Mouse (Mus musculus) kidney, adult 11 months (tissue): Measurements from ENCODE around the gene Pla1a.
"Not testable (repeated sequence)": the region's sequence is repeated elsewhere in the genome, so short reads cannot be mapped to it uniquely, and the experiment has no call there.

Experiments used
- DNase-seq: peaks from one replicate; pipeline ENCODE4 v3.0.0; 2022

Pla1a gene

GRCm38 (mm10) chr16:38432498-38433425 lies at the start of gene Pla1a:
TSS of gene Pla1a (minus strand) at chr16:38433145.
- DNase-seq: peak; percentile 39

- no peak for DNase-seq
Measured at GRCm38 (mm10) chr16:38481327-38481726, 48.4 kb upstream of the Pla1a start.

- no peak for DNase-seq
Measured at GRCm38 (mm10) chr16:38478296-38478695, 45.4 kb upstream of the Pla1a start.

GRCm38 (mm10) chr16:38477241-38477608 lies 44.3 kb upstream of the Pla1a start:
- DNase-seq: not testable (repeated sequence)

GRCm38 (mm10) chr16:38476312-38477240 lies 43.6 kb upstream of the Pla1a start:
- DNase-seq: peak; percentile 21

- DNase-seq: no peak
Measured at GRCm38 (mm10) chr16:38475681-38476311, 42.9 kb upstream of the Pla1a start.

- no peak for DNase-seq
Measured at GRCm38 (mm10) chr16:38474677-38475286, 41.8 kb upstream of the Pla1a start.

- no peak for DNase-seq
Measured at GRCm38 (mm10) chr16:38473661-38474060, 40.7 kb upstream of the Pla1a start.

- no peak for DNase-seq
Measured at GRCm38 (mm10) chr16:38472507-38472873, 39.5 kb upstream of the Pla1a start.

- DNase-seq: no peak
Measured at GRCm38 (mm10) chr16:38471697-38472506, 39.0 kb upstream of the Pla1a start.

- no peak for DNase-seq
Measured at GRCm38 (mm10) chr16:38469437-38469836, 36.5 kb upstream of the Pla1a start.

- DNase-seq: no peak
Measured at GRCm38 (mm10) chr16:38468706-38469018, 35.7 kb upstream of the Pla1a start.

GRCm38 (mm10) chr16:38467917-38468705 lies 35.2 kb upstream of the Pla1a start:
- DNase-seq: peak; percentile 27

- DNase-seq: no peak
Measured at GRCm38 (mm10) chr16:38467091-38467916, 34.4 kb upstream of the Pla1a start.

GRCm38 (mm10) chr16:38466089-38466488 lies 33.1 kb upstream of the Pla1a start:
- no peak for DNase-seq

- no peak for DNase-seq
Measured at GRCm38 (mm10) chr16:38463305-38463704, 30.4 kb upstream of the Pla1a start.

GRCm38 (mm10) chr16:38462161-38462560 lies 29.2 kb upstream of the Pla1a start:
- no peak for DNase-seq

GRCm38 (mm10) chr16:38461749-38462148 lies 28.8 kb upstream of the Pla1a start:
- no peak for DNase-seq

GRCm38 (mm10) chr16:38459990-38460389 lies 27.0 kb upstream of the Pla1a start:
- no peak for DNase-seq

GRCm38 (mm10) chr16:38458600-38459280 lies 25.8 kb upstream of the Pla1a start:
- DNase-seq: no peak
